Mouse (Mus musculus): ENCODE results near the gene Hhipl1.

DNA sequence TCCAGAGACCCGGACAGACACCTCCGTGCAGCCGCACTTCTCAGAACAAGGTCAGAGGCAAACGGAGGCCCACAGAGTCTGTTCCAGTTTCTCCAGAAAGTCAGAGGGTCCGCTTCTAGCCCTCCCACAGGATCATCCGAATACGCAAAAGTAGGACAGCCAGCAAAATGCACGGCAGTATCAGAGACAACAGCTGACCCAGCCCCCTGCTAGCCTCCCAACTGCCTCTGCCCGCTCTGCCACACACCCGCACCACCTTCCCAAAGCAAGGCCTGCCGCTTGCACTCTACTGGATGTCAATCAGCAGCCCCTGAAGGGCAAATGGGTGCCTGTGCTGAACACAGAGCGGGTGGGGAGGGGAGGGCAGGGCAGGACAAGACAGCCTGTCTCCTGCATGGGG, 45.1 kb upstream of the Hhipl1 start:
- TF ChIP-seq POLR2A (IDR thresholded peaks at IDR 0.05; ENCODE audit: control insufficient read depth, low read depth, low read length) (no peak), CTCF (IDR thresholded peaks at IDR 0.05; ENCODE audit: control insufficient read depth, insufficient read depth, insufficient replicate concordance, low read depth, low read length) (no peak)
